Mouse (Mus musculus): ENCODE measurements at regions not wholly inside any gene's neighbourhood (a gene's known extent, or its start where the extent isn't known, plus 50 kb on each side); places are given as distances from the start of the nearest gene placed in this dataset.
"Not testable (repeated sequence)": the region's sequence is repeated elsewhere in the genome, so short reads cannot be mapped to it uniquely, and the experiment has no call there.

DNA sequence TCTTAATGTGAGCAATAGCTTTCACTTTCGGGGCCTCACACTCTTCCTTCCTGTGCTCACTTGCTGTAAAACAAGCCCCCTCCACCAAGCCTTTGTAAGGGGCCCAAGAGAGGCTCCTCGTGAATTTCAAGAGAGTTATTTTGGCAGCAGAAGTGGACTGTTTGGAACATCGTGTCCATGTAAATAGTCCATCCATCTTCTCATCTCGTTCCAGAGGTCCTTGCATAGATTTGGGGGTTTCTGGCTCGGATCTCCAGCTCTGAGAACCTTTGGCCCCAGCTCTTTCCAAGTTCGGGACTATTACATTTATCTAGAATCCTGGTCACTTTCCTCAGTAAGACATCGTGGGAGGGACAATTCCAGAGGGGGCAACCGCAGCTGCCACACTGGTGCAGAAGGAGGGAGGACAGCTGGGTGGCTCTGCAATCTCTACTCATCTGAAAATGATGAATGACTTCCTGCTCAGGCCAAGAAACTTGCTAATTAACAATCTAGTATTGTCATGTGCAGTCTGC is 152.3 kb upstream of the Zfp637 start:
- WGBS: 25% methylated on average over 8 of the region's 8 CpGs
- Histone ChIP-seq H3K27me3 (ENCODE audit: insufficient read depth, low read length) (no peaks in the 10 kb centered on the region), H3K36me3 (ENCODE audit: insufficient read depth) (no peaks in the 10 kb centered on the region), H3K4me1 (ENCODE audit: insufficient read depth) (0 out of 2 replicates have a peak, but pooled peaks cover 3% of the 10 kb centered on the region), H3K4me2 (no peak overlapping the region), H3K27ac (ENCODE audit: low read depth) (no peak overlapping the region), H3K9me3 (ENCODE audit: low read depth, low read length) (no peaks in the 10 kb centered on the region), H3K4me3 (ENCODE audit: low read depth, low read length) (no peak overlapping the region), H3K9ac (no peak overlapping the region)
- TF ChIP-seq CTCF (IDR thresholded peaks at IDR 0.05; ENCODE audit: low read depth): no peak
- DNase-seq (peak; percentile 74), ATAC-seq (ENCODE audit: insufficient read depth) (peak; percentile 78)

DNA sequence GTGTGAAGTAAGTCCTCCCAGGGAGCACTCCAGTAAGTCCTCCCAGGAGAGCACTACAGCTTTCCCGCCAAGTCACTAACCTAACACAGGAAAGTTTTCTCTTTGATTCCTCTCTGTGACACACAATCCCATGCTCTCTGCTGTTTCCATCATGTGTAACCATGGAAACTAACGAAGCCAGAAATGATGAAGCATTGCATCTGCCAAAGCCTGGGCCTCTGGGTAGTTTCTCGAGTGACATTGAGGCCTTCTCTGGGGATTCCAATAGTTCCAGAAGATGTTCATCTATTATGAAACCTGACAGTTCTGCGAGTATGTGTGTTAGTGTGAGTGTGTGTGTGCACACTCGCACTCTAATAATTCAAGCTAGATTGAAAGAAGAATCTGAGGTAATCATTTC is 140.7 kb upstream of the Zfp637 start:
- Histone ChIP-seq H3K9ac (no peak overlapping the region), H3K9me3 (ENCODE audit: low read depth, low read length) (no peaks in the 10 kb centered on the region), H3K4me1 (ENCODE audit: insufficient read depth) (no peaks in the 10 kb centered on the region), H3K36me3 (ENCODE audit: insufficient read depth) (no peaks in the 10 kb centered on the region), H3K27ac (ENCODE audit: low read depth) (no peak overlapping the region), H3K4me3 (ENCODE audit: low read depth, low read length) (no peak overlapping the region), H3K27me3 (ENCODE audit: insufficient read depth, low read length) (no peaks in the 10 kb centered on the region), H3K4me2 (no peak overlapping the region)
- ATAC-seq (ENCODE audit: insufficient read depth) (no peak), DNase-seq (no peak)
- WGBS: 68% methylated on average over 5 of the region's 5 CpGs
- TF ChIP-seq CTCF (IDR thresholded peaks at IDR 0.05; ENCODE audit: low read depth): no peak

DNA sequence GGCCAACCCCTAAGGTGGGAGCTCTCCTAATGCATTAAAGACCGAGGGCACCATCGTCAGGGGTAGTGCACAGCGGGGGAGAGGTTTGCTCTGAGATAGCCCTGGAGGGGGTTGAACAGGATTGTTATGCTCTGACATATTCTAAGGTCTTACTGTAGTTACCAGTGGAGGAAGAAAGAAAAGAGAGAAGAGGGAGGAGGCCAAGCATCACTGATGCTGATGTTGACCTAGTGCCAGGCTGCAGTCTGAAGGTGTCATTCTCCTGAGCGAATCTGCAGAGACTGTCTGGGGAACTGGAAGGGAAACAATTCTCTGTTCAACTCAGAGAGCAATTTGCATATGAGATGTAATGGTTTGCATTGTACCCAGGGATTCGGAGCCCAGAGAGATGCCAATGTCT is 139.4 kb upstream of the Zfp637 start:
- H3K9me3 ChIP-seq (ENCODE audit: low read depth, low read length): no peaks in the 10 kb centered on the region
- no peak overlapping the region for H3K9ac ChIP-seq
- no peaks in the 10 kb centered on the region for H3K27me3 ChIP-seq (ENCODE audit: insufficient read depth, low read length)
- H3K36me3 ChIP-seq (ENCODE audit: insufficient read depth): no peaks in the 10 kb centered on the region
- H3K4me2 ChIP-seq: no peak overlapping the region
- ATAC-seq (ENCODE audit: insufficient read depth): no peak
- 89% methylated on average over 5 of the region's 5 CpGs for WGBS
- DNase-seq: no peak
- no peaks in the 10 kb centered on the region for H3K4me1 ChIP-seq (ENCODE audit: insufficient read depth)
- TF ChIP-seq CTCF (IDR thresholded peaks at IDR 0.05; ENCODE audit: low read depth): no peak
- H3K4me3 ChIP-seq (ENCODE audit: low read depth, low read length): no peak overlapping the region
- H3K27ac ChIP-seq (ENCODE audit: low read depth): no peak overlapping the region

DNA sequence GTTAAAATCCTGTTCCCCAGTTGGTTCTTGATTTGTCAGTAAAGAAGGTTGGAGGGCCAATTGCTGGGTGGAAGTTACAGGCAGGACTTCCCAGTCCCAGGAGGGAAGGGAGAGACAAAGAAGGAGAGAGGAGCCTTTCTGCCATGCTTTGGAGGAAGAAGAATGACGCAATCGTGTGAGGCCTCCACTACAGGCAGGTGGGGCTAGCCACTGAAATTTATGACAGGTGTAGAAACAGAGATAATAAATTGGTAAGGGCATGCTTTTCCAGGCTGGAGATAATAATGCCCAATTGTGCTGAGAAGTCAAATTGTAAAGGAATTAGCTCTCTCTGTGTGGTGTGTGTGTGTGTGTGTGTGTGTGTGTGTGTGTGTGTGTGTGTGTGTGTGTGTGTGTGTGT is 135.0 kb upstream of the Zfp637 start:
- Histone ChIP-seq H3K36me3 (ENCODE audit: insufficient read depth) (no peaks in the 10 kb centered on the region), H3K4me2 (no peak overlapping the region), H3K27me3 (ENCODE audit: insufficient read depth, low read length) (no peaks in the 10 kb centered on the region), H3K9me3 (ENCODE audit: low read depth, low read length) (no peaks in the 10 kb centered on the region), H3K9ac (no peak overlapping the region), H3K4me3 (ENCODE audit: low read depth, low read length) (no peak overlapping the region), H3K27ac (ENCODE audit: low read depth) (no peak overlapping the region), H3K4me1 (ENCODE audit: insufficient read depth) (no peaks in the 10 kb centered on the region)
- no peak for TF ChIP-seq CTCF (IDR thresholded peaks at IDR 0.05; ENCODE audit: low read depth)
- DNase-seq (no peak), ATAC-seq (ENCODE audit: insufficient read depth) (no peak)
- 50% methylated on average over 2 of the region's 2 CpGs for WGBS

DNA sequence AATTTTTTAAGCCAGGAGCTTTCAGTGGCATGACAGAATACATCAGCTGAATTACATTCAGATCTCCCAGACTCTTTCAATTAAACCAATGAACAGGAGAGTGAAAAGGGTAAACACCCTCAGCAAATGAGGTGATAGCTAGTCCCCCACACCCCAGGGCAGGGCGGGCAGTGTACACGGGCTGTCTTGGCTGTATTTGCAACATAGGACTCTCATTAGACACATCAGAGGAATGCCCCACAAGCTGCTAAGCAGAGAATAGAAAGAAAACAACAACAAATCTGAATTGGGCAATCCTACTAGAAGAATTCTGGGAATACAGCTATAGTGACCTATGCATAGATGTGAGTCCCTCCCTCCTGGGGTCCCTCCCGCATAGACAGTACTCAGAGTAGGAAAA is 131.8 kb upstream of the Zfp637 start:
- Histone ChIP-seq H3K9me3 (ENCODE audit: low read depth, low read length) (no peaks in the 10 kb centered on the region), H3K27me3 (ENCODE audit: insufficient read depth, low read length) (no peaks in the 10 kb centered on the region), H3K9ac (no peak overlapping the region), H3K27ac (ENCODE audit: low read depth) (no peak overlapping the region), H3K4me1 (ENCODE audit: insufficient read depth) (no peaks in the 10 kb centered on the region), H3K4me2 (no peak overlapping the region), H3K36me3 (ENCODE audit: insufficient read depth) (no peaks in the 10 kb centered on the region), H3K4me3 (ENCODE audit: low read depth, low read length) (no peak overlapping the region)
- ATAC-seq (ENCODE audit: insufficient read depth) (no peak), DNase-seq (no peak)
- 50% methylated on average over 3 of the region's 3 CpGs for WGBS
- TF ChIP-seq CTCF (IDR thresholded peaks at IDR 0.05; ENCODE audit: low read depth): no peak

DNA sequence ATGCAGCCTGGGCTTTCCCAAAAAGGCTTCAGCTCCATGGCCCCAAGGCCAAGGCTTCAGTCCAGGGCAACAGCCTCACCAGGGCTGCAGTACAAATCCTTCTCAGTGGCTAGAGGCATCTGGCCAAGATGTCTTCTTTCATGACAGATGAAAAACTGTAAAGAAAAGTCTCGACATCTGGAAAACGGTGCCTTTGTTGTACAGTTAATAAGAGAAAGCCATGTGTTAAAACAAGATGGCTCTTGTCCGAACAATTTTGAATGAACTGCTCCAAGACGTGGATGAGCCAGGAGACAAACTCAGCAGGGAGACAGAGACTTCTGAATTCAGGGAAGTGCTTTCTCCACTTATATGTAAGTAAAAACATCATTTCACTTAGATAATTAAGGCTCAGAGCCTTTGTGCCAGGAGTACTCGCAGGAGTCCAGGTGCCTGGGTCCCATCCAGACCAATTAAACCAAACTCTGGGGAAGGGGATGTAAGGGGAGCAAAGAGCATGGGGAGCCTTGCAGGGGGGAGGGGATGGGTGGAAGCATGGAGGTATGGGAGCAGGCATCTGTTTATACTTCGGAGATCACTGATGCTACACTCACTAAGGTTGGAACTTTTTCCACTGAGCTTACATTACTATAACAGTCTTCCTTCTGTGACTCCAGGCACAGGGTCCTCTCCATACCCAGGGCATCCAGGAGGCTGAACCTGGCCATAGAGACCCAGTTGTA is 125.8 kb upstream of the Zfp637 start:
- 62% methylated on average over 6 of the region's 6 CpGs for WGBS
- Histone ChIP-seq H3K27ac (ENCODE audit: low read depth) (no peak overlapping the region), H3K4me3 (ENCODE audit: low read depth, low read length) (no peak overlapping the region), H3K36me3 (ENCODE audit: insufficient read depth) (no peaks in the 10 kb centered on the region), H3K9me3 (ENCODE audit: low read depth, low read length) (no peaks in the 10 kb centered on the region), H3K4me1 (ENCODE audit: insufficient read depth) (no peaks in the 10 kb centered on the region), H3K27me3 (ENCODE audit: insufficient read depth, low read length) (no peaks in the 10 kb centered on the region), H3K4me2 (no peak overlapping the region), H3K9ac (no peak overlapping the region)
- no peak for TF ChIP-seq CTCF (IDR thresholded peaks at IDR 0.05; ENCODE audit: low read depth)
- ATAC-seq (ENCODE audit: insufficient read depth): no peak
- no peak for DNase-seq

DNA sequence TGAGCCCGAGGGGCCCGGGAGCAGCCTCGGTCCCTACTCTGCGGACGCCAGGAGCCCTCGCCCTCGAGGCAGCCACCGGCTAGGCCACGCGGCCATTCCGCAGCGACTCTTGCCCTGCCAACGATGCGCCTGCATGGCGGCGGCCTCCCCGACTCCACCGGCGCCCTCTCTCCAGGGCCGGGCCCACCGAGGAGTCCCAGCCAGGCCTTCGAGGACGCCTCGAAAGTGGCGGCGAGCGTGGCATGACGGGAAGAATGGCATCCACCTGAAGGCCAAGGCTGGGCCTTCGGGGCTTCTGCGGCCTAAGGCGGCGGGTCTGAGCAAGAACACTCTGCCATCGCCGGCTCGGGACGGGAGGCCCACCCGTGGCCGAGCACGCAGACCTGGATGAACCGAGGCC is 124.6 kb upstream of the Zfp637 start:
- H3K36me3 ChIP-seq (ENCODE audit: insufficient read depth); DNase-seq; H3K9ac ChIP-seq; H3K27me3 ChIP-seq (ENCODE audit: insufficient read depth, low read length); H3K4me1 ChIP-seq (ENCODE audit: insufficient read depth); H3K4me3 ChIP-seq (ENCODE audit: low read depth, low read length); H3K27ac ChIP-seq (ENCODE audit: low read depth); H3K4me2 ChIP-seq; H3K9me3 ChIP-seq (ENCODE audit: low read depth, low read length): not testable (repeated sequence)
- ATAC-seq (ENCODE audit: insufficient read depth): peak; percentile 38; the same call in 1 of the 2 replicates
- WGBS: 79% methylated on average over 8 of the region's 40 CpGs

DNA sequence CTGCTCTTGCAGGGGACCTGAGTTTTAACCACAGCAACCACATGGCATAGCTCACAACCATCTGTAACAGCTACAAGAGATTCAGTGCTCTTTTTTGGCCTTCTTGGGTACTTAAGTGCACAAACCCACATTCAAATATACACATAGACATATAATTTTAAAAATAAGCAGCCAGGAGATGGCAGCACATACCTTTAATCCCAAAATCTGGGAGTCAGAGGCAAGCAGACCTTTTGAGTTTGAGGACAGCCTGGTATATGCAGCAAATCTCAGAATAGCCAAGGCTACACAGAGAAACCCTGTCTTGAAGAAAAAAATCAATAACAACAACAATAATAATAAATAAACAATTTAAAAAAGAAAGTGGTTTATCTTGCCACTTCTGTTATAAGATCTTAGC is 88.6 kb upstream of the Zfp637 start:
- not testable (repeated sequence) for H3K36me3 ChIP-seq (ENCODE audit: insufficient read depth); DNase-seq; H3K4me1 ChIP-seq (ENCODE audit: insufficient read depth); H3K4me2 ChIP-seq; H3K27ac ChIP-seq (ENCODE audit: low read depth); ATAC-seq (ENCODE audit: insufficient read depth); H3K4me3 ChIP-seq (ENCODE audit: low read depth, low read length); H3K9ac ChIP-seq; H3K9me3 ChIP-seq (ENCODE audit: low read depth, low read length); H3K27me3 ChIP-seq (ENCODE audit: insufficient read depth, low read length)

DNA sequence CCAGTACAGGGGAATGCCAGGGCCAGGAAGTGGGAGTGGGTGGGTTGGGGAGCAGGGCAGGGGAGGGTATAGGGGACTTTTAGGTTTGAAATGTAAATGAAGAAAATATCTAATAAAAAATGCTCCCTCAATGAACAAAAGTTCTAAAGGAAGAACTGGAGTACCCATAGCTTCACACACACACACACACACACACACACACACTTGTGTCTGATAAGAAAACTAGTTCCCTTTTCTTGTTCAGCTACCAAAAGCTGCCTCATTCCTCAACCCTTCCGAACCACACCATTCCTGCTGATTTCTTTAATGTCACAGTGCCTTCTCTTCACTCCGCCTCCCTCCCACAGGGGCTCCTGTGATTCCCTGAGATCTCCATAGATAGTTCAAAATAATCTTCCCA is 85.3 kb upstream of the Zfp637 start:
- not testable (repeated sequence) for ATAC-seq (ENCODE audit: insufficient read depth)

More for the DNA sequence above, 85.3 kb upstream of the Zfp637 start:
- not testable (repeated sequence) for H3K4me1 ChIP-seq (ENCODE audit: insufficient read depth); H3K9me3 ChIP-seq (ENCODE audit: low read depth, low read length); H3K4me3 ChIP-seq (ENCODE audit: low read depth, low read length); H3K27me3 ChIP-seq (ENCODE audit: insufficient read depth, low read length); DNase-seq; H3K27ac ChIP-seq (ENCODE audit: low read depth); H3K9ac ChIP-seq; H3K36me3 ChIP-seq (ENCODE audit: insufficient read depth); H3K4me2 ChIP-seq
- 90% methylated on average over 2 of the region's 2 CpGs for WGBS
